Mouse (Mus musculus) bone marrow, adult 2 months (tissue): ENCODE results near the gene Mpp1. TPM values are rescaled to one million over a fixed set of nuclear protein-coding genes. Genes with fewer than 3 reads are reported as not detected.
"Not testable (repeated sequence)": the region's sequence is repeated elsewhere in the genome, so short reads cannot be mapped to it uniquely, and the experiment has no call there.

Experiments
- H3K27ac ChIP-seq: fragments of 200-500 bp; 2 replicates; pipeline ENCODE4 v1.5.1; 2012; ENCODE audit warnings: low read depth, mild to moderate bottlenecking, control low read depth, inconsistent platforms, low read length; ENCODE audit not compliant: control insufficient read depth, poor library complexity, insufficient read depth
- H3K4me1 ChIP-seq: fragments of 200-500 bp; 2 replicates; pipeline ENCODE4 v1.6.1; 2011; ENCODE audit warnings: low read length; ENCODE audit not compliant: control insufficient read depth, insufficient read depth
- H3K4me3 ChIP-seq: fragments of 200-500 bp; replicated peaks from 2 replicates; pipeline ENCODE3; 2011; ENCODE audit warnings: mild to moderate bottlenecking, low read depth, low read length, control low read depth; ENCODE audit not compliant: control insufficient read depth
- CTCF ChIP-seq: fragments of 200-500 bp; IDR thresholded peaks from 2 replicates; pipeline ENCODE4 v1.5.1; 2011; ENCODE audit warnings: low read length, control low read depth; ENCODE audit not compliant: control insufficient read depth, insufficient read depth
- POLR2A ChIP-seq: fragments of 200-500 bp; IDR thresholded peaks from 2 replicates; pipeline ENCODE4 v1.6.1; 2011; ENCODE audit warnings: low read depth, mild to moderate bottlenecking, control low read depth, low read length, borderline replicate concordance; ENCODE audit not compliant: control insufficient read depth
- WGBS: fragments of 180-500 bp; shearing (Covaris S2); methylation state at CpG from one replicate; pipeline ENCODE4 v1.1.7; 2018; 5-methylcytosine and 5-hydroxymethylcytosine counted together
- polyA plus RNA-seq: library from polyadenylated mRNA; stranded (reverse); fragments of >200 nt; gene quantifications from 2 replicates; pipeline ENCODE4 v1.2.4, GENCODE M21; 2011; ENCODE audit warnings: low replicate concordance; ENCODE audit not compliant: missing spikeins, insufficient read depth, insufficient read length

Mpp1 gene
- 64.2 and 105 TPM in 2 replicates for polyA plus RNA-seq

GRCm38 (mm10) chrX:75130467-75131160 is at the start of gene Mpp1:
Gene Mpp1, minus strand, starts transcription at chrX:75131016.
- 16% methylated on average over 36 of the region's 36 CpGs for WGBS
- peak; percentile 89; the same call in 1 of the 2 replicates for TF ChIP-seq POLR2A
- no peak for TF ChIP-seq CTCF
- H3K4me1 ChIP-seq = no peaks in the 10 kb centered on the region; the same call in 1 of the 2 replicates
- H3K4me3 ChIP-seq = peak within 1 kb of the TSS; percentile 84
- H3K27ac ChIP-seq = peak within 1 kb of the TSS; percentile 58

- TF ChIP-seq POLR2A (no peak), CTCF (no peak)
- no peak within 1 kb of the TSS for H3K4me3 ChIP-seq
- no peaks in the 10 kb centered on the region for H3K4me1 ChIP-seq
- H3K27ac ChIP-seq = no peak within 1 kb of the TSS
- 87% methylated on average over 1 of the region's 1 CpGs for WGBS
Measured at GRCm38 (mm10) chrX:75163670-75164069, 32.9 kb upstream of the Mpp1 start, which contains the start of gene Smim9. Gene Smim9, minus strand, starts transcription at chrX:75163770.

- no peak for TF ChIP-seq CTCF
- no peak overlapping the region for H3K27ac ChIP-seq
- WGBS = 23% methylated on average over 46 of the region's 49 CpGs
- no peak overlapping the region for H3K4me3 ChIP-seq
- H3K4me1 ChIP-seq = no peaks in the 10 kb centered on the region
Measured at GRCm38 (mm10) chrX:75155576-75156243, 24.9 kb upstream of the Mpp1 start.

GRCm38 (mm10) chrX:75152249-75152648 is 21.4 kb upstream of the Mpp1 start:
- Histone ChIP-seq H3K4me1 (no peaks in the 10 kb centered on the region), H3K4me3 (no peak overlapping the region), H3K27ac (no peak overlapping the region)
- WGBS = 61% methylated on average over 1 of the region's 1 CpGs
- TF ChIP-seq POLR2A (no peak), CTCF (no peak)

- WGBS = 72% methylated on average over 2 of the region's 2 CpGs
- no peaks in the 10 kb centered on the region for H3K4me1 ChIP-seq
- TF ChIP-seq CTCF (no peak), POLR2A (no peak)
- H3K27ac ChIP-seq = no peak overlapping the region
- no peak overlapping the region for H3K4me3 ChIP-seq
Measured at GRCm38 (mm10) chrX:75150304-75150703, 19.5 kb upstream of the Mpp1 start.

- Histone ChIP-seq H3K4me3 (no peak overlapping the region), H3K4me1 (no peaks in the 10 kb centered on the region; the same call in 1 of the 2 replicates), H3K27ac (no peak overlapping the region)
- WGBS = 77% methylated on average over 4 of the region's 4 CpGs
- TF ChIP-seq CTCF (no peak), POLR2A (no peak)
Measured at GRCm38 (mm10) chrX:75148414-75148813, 17.6 kb upstream of the Mpp1 start.

- H3K4me3 ChIP-seq, H3K4me1 ChIP-seq: not testable (repeated sequence)
Measured at GRCm38 (mm10) chrX:75143124-75143555, 12.3 kb upstream of the Mpp1 start.

GRCm38 (mm10) chrX:75138182-75138581 is 7.4 kb upstream of the Mpp1 start:
- WGBS = 87% methylated on average over 2 of the region's 2 CpGs
- no peaks in the 10 kb centered on the region for H3K4me1 ChIP-seq
- H3K27ac ChIP-seq = no peak overlapping the region
- no peak for TF ChIP-seq CTCF
- no peak for TF ChIP-seq POLR2A
- no peak overlapping the region for H3K4me3 ChIP-seq

More at GRCm38 (mm10) chrX:75143124-75143555, 12.3 kb upstream of the Mpp1 start:
- H3K27ac ChIP-seq = not testable (repeated sequence)
- WGBS = 28% methylated on average over 24 of the region's 42 CpGs
